33 mouse cellular contexts compared by ENCODE assay signal in the genomic region with DNA sequence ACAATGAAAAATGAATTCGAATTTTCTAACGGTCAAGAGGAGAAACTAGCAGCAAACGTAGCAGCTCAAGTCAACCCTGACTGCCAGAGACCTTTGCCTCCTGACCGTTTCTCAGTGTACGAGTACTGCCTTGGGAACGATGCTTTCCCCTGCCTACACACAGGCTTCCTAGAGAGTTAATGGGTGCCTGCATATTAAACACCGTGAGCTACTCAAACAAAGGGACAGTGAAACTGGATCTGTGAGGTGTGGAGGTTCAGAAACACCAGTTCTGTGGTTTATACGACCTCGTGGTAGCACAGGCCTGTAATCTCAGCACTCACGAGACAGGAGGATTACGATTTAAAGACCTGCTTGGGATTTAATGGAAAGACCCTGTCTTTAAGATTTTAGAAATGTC. TPM values are rescaled to one million over a fixed set of nuclear protein-coding genes. Genes with fewer than 3 reads are reported as not detected.
DNase-seq lines count a peak whose midpoint lies in the region; ATAC-seq and TF ChIP-seq lines count a peak whose summit lies in the region.
"Had no signal": no experiment of that assay in that cellular context is flagged by ENCODE, and none has a peak within 500 bp of the region (broad histone marks: within the 10 kb centered on the region; RNA-seq: fewer than 3 reads in every experiment).

No protein-coding gene starts in this region.

- no peak overlapping the region for H3K27ac ChIP-seq in embryonic facial prominence, embryonic 14.5 days (replicated peaks; ENCODE audit: low read depth, low read length)
- no peak overlapping the region for H3K27ac ChIP-seq in embryonic facial prominence, embryonic 10.5 days (replicated peaks)
- peak overlapping the region; percentile 43; the same call in 1 of the 2 replicates for H3K27ac ChIP-seq in kidney, embryonic 16.5 days (ENCODE audit: low read length)
- H3K27ac ChIP-seq in left cerebral cortex, adult 2 months = peak overlapping the region; percentile 84; the same call in 1 of the 2 replicates
- H3K27ac ChIP-seq in thymus, adult 2 months (ENCODE audit: control insufficient read depth, insufficient read depth, low read length) = peak overlapping the region; percentile 49; the same call in 1 of the 2 replicates
- H3K27ac ChIP-seq: embryonic facial prominence, embryonic 13.5 days; gastrocnemius, adult 2 months; heart, adult 2 months; heart, embryonic 13.5 days; hindbrain, embryonic 14.5 days; limb, embryonic 13.5 days; stomach, embryonic 15.5 days had no signal

- H3K4me2 ChIP-seq in embryonic facial prominence, embryonic 14.5 days (ENCODE audit: low read depth, low read length) = no peak overlapping the region
- H3K4me2 ChIP-seq in kidney, embryonic 16.5 days (replicated peaks; ENCODE audit: low read depth, low read length) = no peak overlapping the region
- H3K4me2 ChIP-seq: embryonic facial prominence, embryonic 13.5 days; heart, embryonic 13.5 days; limb, embryonic 13.5 days; liver, embryonic 11.5 days; stomach, embryonic 15.5 days had no signal

- peak; percentile 35 for DNase-seq in embryonic facial prominence, embryonic 14.5 days (ENCODE audit: low spot score)
- DNase-seq in embryonic facial prominence, embryonic 10.5 days (ENCODE audit: low spot score) = no peak
- DNase-seq in kidney, adult 8-10 months = no peak
- no peak for DNase-seq in left cerebral cortex, adult 2 months (ENCODE audit: extremely low spot score in 1 of 2, low spot score in 2 of 2)
- no peak for DNase-seq in left cerebral cortex, postnatal 25 days (ENCODE audit: low spot score in 2 of 2)
- no peak for DNase-seq in thymus, adult 2 months
- DNase-seq in thymus, postnatal 4 days = no peak
- DNase-seq: adrenal gland, adult 2 months; adrenal gland, postnatal 36 days; cerebellum, adult 2 months; cerebellum, postnatal 36 days; embryo, embryonic 11 days; gastrocnemius, adult 2 months; gastrocnemius, postnatal 36 days; heart, adult 2 months; heart, postnatal 10 days; lung, postnatal 4 days; thymus, adult 18-20 months; thymus, postnatal 36 days had no signal

- no peak overlapping the region for H3K9ac ChIP-seq in embryonic facial prominence, embryonic 14.5 days (ENCODE audit: low read depth, low read length)
- peak overlapping the region; percentile 31 for H3K9ac ChIP-seq in kidney, embryonic 16.5 days (replicated peaks; ENCODE audit: low read length)
- H3K9ac ChIP-seq: embryonic facial prominence, embryonic 13.5 days; heart, embryonic 13.5 days; hindbrain, embryonic 14.5 days; limb, embryonic 13.5 days; stomach, embryonic 15.5 days had no signal

- H3K4me3 ChIP-seq in embryonic facial prominence, embryonic 14.5 days (ENCODE audit: low read depth, low read length) = no peak overlapping the region
- no peak overlapping the region for H3K4me3 ChIP-seq in embryonic facial prominence, embryonic 10.5 days
- no peak overlapping the region for H3K4me3 ChIP-seq in kidney, embryonic 16.5 days (ENCODE audit: low read length)
- H3K4me3 ChIP-seq in left cerebral cortex, adult 2 months = no peak overlapping the region
- H3K4me3 ChIP-seq in thymus, adult 2 months (ENCODE audit: control insufficient read depth, insufficient read depth, low read length) = no peak overlapping the region
- H3K4me3 ChIP-seq: embryonic facial prominence, embryonic 13.5 days; erythroblast, embryonic 14.5 days; gastrocnemius, adult 2 months; heart, adult 2 months; heart, embryonic 13.5 days; limb, embryonic 13.5 days; megakaryocyte, embryonic 14.5 days; stomach, embryonic 15.5 days had no signal

- 65% methylated on average over 11 of the region's 11 CpGs for WGBS in embryonic facial prominence, embryonic 14.5 days
- 76% methylated on average over 11 of the region's 11 CpGs for WGBS in embryonic facial prominence, embryonic 10.5 days
- WGBS in kidney, embryonic 16.5 days = 32% methylated on average over 11 of the region's 11 CpGs
- WGBS in thymus, adult 2 months = 87% methylated on average over 11 of the region's 11 CpGs

- ATAC-seq in embryonic facial prominence, embryonic 14.5 days (ENCODE audit: low read depth) = peak; percentile 62; the same call in 1 of the 2 replicates
- ATAC-seq in kidney, embryonic 16.5 days (ENCODE audit: low FRiP score, low TSS enrichment) = no peak
- ATAC-seq: activated CD4-positive, CD25-positive, alpha-beta regulatory T cell, adult 4 months; forebrain, embryonic 16.5 days; lung, postnatal 0 days had no signal

- H3K27me3 ChIP-seq in embryonic facial prominence, embryonic 14.5 days (replicated peaks; ENCODE audit: control insufficient read depth, insufficient read depth, low read length) = no peaks in the 10 kb centered on the region
- no peaks in the 10 kb centered on the region for H3K27me3 ChIP-seq in embryonic facial prominence, embryonic 10.5 days (replicated peaks; ENCODE audit: low read depth, poor library complexity, severe bottlenecking)
- H3K27me3 ChIP-seq in kidney, embryonic 16.5 days (ENCODE audit: insufficient read depth, low read length) = no peaks in the 10 kb centered on the region
- no peaks in the 10 kb centered on the region for H3K27me3 ChIP-seq in thymus, adult 2 months (ENCODE audit: control insufficient read depth, insufficient read depth, low read length)
- H3K27me3 ChIP-seq: CH12.LX; embryonic facial prominence, embryonic 13.5 days; heart, embryonic 13.5 days; limb, embryonic 13.5 days; stomach, embryonic 15.5 days had no signal

- H3K36me3 ChIP-seq in embryonic facial prominence, embryonic 14.5 days (ENCODE audit: control insufficient read depth, insufficient read depth, low read length) = no peaks in the 10 kb centered on the region
- H3K36me3 ChIP-seq in embryonic facial prominence, embryonic 10.5 days (replicated peaks) = no peaks in the 10 kb centered on the region
- no peaks in the 10 kb centered on the region for H3K36me3 ChIP-seq in kidney, embryonic 16.5 days (ENCODE audit: insufficient read depth, low read length)
- no peaks in the 10 kb centered on the region for H3K36me3 ChIP-seq in thymus, adult 2 months (ENCODE audit: control insufficient read depth, insufficient read depth, low read length)
- H3K36me3 ChIP-seq: embryonic facial prominence, embryonic 13.5 days; heart, embryonic 13.5 days; limb, embryonic 13.5 days; stomach, embryonic 15.5 days had no signal

- intact Hi-C loops in left cerebral cortex, adult 2 months (cut with DNase I) = no loop called here
- intact Hi-C loops in left cerebral cortex, postnatal 25 days (cut with DNase I) = no loop called here

- no peak for TF ChIP-seq CTCF in left cerebral cortex, adult 2 months (IDR thresholded peaks at IDR 0.05)
- TF ChIP-seq CTCF in thymus, adult 2 months (IDR thresholded peaks at IDR 0.05; ENCODE audit: borderline replicate concordance, control insufficient read depth, extremely low read depth, insufficient read depth, low read length, poor library complexity) = no peak

- no peaks in the 10 kb centered on the region for H3K9me3 ChIP-seq in embryonic facial prominence, embryonic 14.5 days (ENCODE audit: control insufficient read depth, low read length)
- H3K9me3 ChIP-seq in embryonic facial prominence, embryonic 10.5 days = no peaks in the 10 kb centered on the region
- no peaks in the 10 kb centered on the region for H3K9me3 ChIP-seq in kidney, embryonic 16.5 days (ENCODE audit: low read length)
- H3K9me3 ChIP-seq: embryonic facial prominence, embryonic 13.5 days; heart, embryonic 13.5 days; limb, embryonic 13.5 days; stomach, embryonic 15.5 days had no signal

- no peak for TF ChIP-seq POLR2A in thymus, adult 2 months (IDR thresholded peaks at IDR 0.05; ENCODE audit: control insufficient read depth, extremely low read depth, insufficient read depth, low read length, poor library complexity)

- H3K4me1 ChIP-seq in embryonic facial prominence, embryonic 14.5 days (ENCODE audit: control insufficient read depth, insufficient read depth, low read length) = no peaks in the 10 kb centered on the region
- peaks cover 21% of the 10 kb centered on the region for H3K4me1 ChIP-seq in embryonic facial prominence, embryonic 10.5 days
- peaks cover 6% of the 10 kb centered on the region; the same call in 1 of the 2 replicates for H3K4me1 ChIP-seq in kidney, embryonic 16.5 days (ENCODE audit: insufficient read depth, low read length)
- H3K4me1 ChIP-seq in thymus, adult 2 months (replicated peaks; ENCODE audit: control insufficient read depth, insufficient read depth, low read length) = no peaks in the 10 kb centered on the region
- H3K4me1 ChIP-seq: embryonic facial prominence, embryonic 13.5 days; megakaryocyte, embryonic 14.5 days had no signal

RNA-seq across cellular contexts. Expression of a gene that starts 33.9 kb away (rescaled TPM):
- polyA plus RNA-seq in embryonic facial prominence, embryonic 14.5 days (2014; fragmentation: Nextera tagmentation; extraction: Ambion mirVana) = 9.4 and 11.5 TPM in 2 replicates
- 8.4 and 9.6 TPM in 2 replicates for polyA plus RNA-seq in embryonic facial prominence, embryonic 10.5 days (2016; fragmentation: Nextera tagmentation; extraction: Ambion mirVana)
- 45.1 and 51.2 TPM in 2 replicates for polyA plus RNA-seq in kidney, embryonic 16.5 days (2015; fragmentation: Nextera tagmentation; extraction: Ambion mirVana)
- 10 to 100 TPM; 37.4 to 40.7 TPM for total RNA-seq in left cerebral cortex, adult 2 months (2021)
- total RNA-seq in left cerebral cortex, postnatal 25 days (2021) = 10 to 100 TPM; 37.3 to 45.1 TPM
- polyA plus RNA-seq in thymus, adult 2 months (2012; rRNA removed) = 1.7 and 2.0 TPM in 2 replicates
- total RNA-seq: neutrophil, adult 5-6 weeks had no signal

Comparison
In these comparisons a context has a peak if more than half of its experiments do, and no peak if none do; other contexts are left out.
1. H3K27ac ChIP-seq: peak in kidney, embryonic 16.5 days (single experiment), left cerebral cortex, adult 2 months (single experiment) and thymus, adult 2 months (single experiment); none in embryonic facial prominence, embryonic 14.5 days (single experiment) and embryonic facial prominence, embryonic 10.5 days (single experiment).